Mouse (Mus musculus) liver, postnatal 0 days (tissue): Measurements from ENCODE around the gene Cpeb3. TPM values are rescaled to one million over a fixed set of nuclear protein-coding genes. Genes with fewer than 3 reads are reported as not detected.

Experiments used
- ATAC-seq: fragments of 200-750 bp; cut with Nextera tagmentation; 2 replicates; pipeline ENCODE4 v1.8.0; 2017; ENCODE audit warnings: mild to moderate bottlenecking, moderate library complexity
- DNase-seq: peaks from one replicate; pipeline ENCODE4 v3.0.0-alpha.2; 2016
- H3K27ac ChIP-seq: fragments of 300-500 bp; sonication (generic); 2 replicates; pipeline ENCODE4 v1.5.1; 2014; ENCODE audit warnings: antibody characterized with exemption, moderate library complexity, mild to moderate bottlenecking, low read depth
- H3K27me3 ChIP-seq: fragments of 300-500 bp; sonication (generic); 2 replicates; pipeline ENCODE4 v1.6.1; 2014; ENCODE audit warnings: low read length, control low read depth, mixed read lengths; ENCODE audit not compliant: insufficient read depth
- H3K36me3 ChIP-seq: fragments of 300-500 bp; sonication (generic); replicated peaks from 2 replicates; pipeline ENCODE4 v1.6.1; 2014; ENCODE audit warnings: mild to moderate bottlenecking, control low read depth, low read length, moderate library complexity, mixed read lengths; ENCODE audit not compliant: insufficient read depth
- H3K4me1 ChIP-seq: fragments of 300-500 bp; sonication (generic); 2 replicates; pipeline ENCODE4 v1.6.1; 2014; ENCODE audit warnings: antibody characterized with exemption, mild to moderate bottlenecking, control low read depth; ENCODE audit not compliant: insufficient read depth
- H3K4me2 ChIP-seq: fragments of 300-500 bp; sonication (generic); 2 replicates; pipeline ENCODE4 v1.6.1; 2014; ENCODE audit warnings: low read depth, mild to moderate bottlenecking, low read length, moderate library complexity, mixed read lengths
- H3K4me3 ChIP-seq: fragments of 300-500 bp; sonication (generic); 2 replicates; pipeline ENCODE4 v1.5.1; 2014; ENCODE audit warnings: low read depth, low read length
- H3K9ac ChIP-seq: fragments of 300-500 bp; sonication (generic); replicated peaks from 2 replicates; pipeline ENCODE4 v1.6.1; 2014; ENCODE audit warnings: mild to moderate bottlenecking, moderate library complexity
- H3K9me3 ChIP-seq: fragments of 300-500 bp; sonication (generic); 2 replicates; pipeline ENCODE4 v1.6.1; 2016; ENCODE audit warnings: mild to moderate bottlenecking, control low read depth, low read length, mixed read lengths
- CTCF ChIP-seq: sonication (generic); IDR thresholded peaks from 2 replicates; pipeline ENCODE4 v1.5.1; 2016; ENCODE audit warnings: antibody characterized with exemption, low read depth
- EP300 ChIP-seq: IDR thresholded peaks from 2 replicates; pipeline ENCODE4 v1.6.1; 2016; ENCODE audit warnings: antibody characterized with exemption, low read depth, mild to moderate bottlenecking
- WGBS: fragments of 180-500 bp; shearing (Covaris S2); extraction: QIAGEN DNeasy Blood & Tissue Kit; methylation state at CpG from one replicate; pipeline ENCODE4 v1.1.7; 2014; ENCODE audit not compliant: insufficient replicate concordance; 5-methylcytosine and 5-hydroxymethylcytosine counted together
- polyA plus RNA-seq: library from polyadenylated mRNA; unstranded; fragments of >200 nt; fragmentation: Nextera tagmentation; extraction: Ambion mirVana; gene quantifications from 2 replicates; pipeline ENCODE4 v1.2.1, GENCODE M21; 2015

Cpeb3 gene
- polyA plus RNA-seq, 1 experiment from 2014 or later, result 2.1 TPM

- DNase-seq, result peak; percentile 43
- Histone ChIP-seq H3K36me3 (no peaks in the 10 kb centered on the region), H3K9me3 (no peaks in the 10 kb centered on the region), H3K4me3 (no peak overlapping the region), H3K9ac (no peak overlapping the region), H3K4me1 (no peaks in the 10 kb centered on the region), H3K27me3 (no peaks in the 10 kb centered on the region), H3K4me2 (no peak overlapping the region), H3K27ac (no peak overlapping the region)
- no peak for TF ChIP-seq EP300
- TF ChIP-seq CTCF, result peak; percentile 75
- ATAC-seq, result no peak
- 67% methylated on average over 4 of the region's 4 CpGs for WGBS
Observed at GRCm38 (mm10) chr19:37050643-37051345, 157.6 kb downstream of the Cpeb3 start.

GRCm38 (mm10) chr19:37048507-37048906, 159.9 kb downstream of the Cpeb3 start:
- no peak overlapping the region for H3K4me3 ChIP-seq
- H3K4me2 ChIP-seq, result 0 out of 2 replicates have a peak overlapping the region, but pooled peaks have one; percentile 4
- DNase-seq (no peak), ATAC-seq (peak; percentile 17; the same call in 1 of the 2 replicates)
- H3K27me3 ChIP-seq, result no peaks in the 10 kb centered on the region
- no peak overlapping the region for H3K9ac ChIP-seq
- 75% methylated on average over 6 of the region's 6 CpGs for WGBS
- TF ChIP-seq CTCF (no peak), EP300 (no peak)
- no peaks in the 10 kb centered on the region for H3K36me3 ChIP-seq
- no peaks in the 10 kb centered on the region for H3K9me3 ChIP-seq
- no peaks in the 10 kb centered on the region for H3K4me1 ChIP-seq
- no peak overlapping the region for H3K27ac ChIP-seq

GRCm38 (mm10) chr19:37044431-37044830, 164.0 kb downstream of the Cpeb3 start:
- Histone ChIP-seq H3K36me3 (no peaks in the 10 kb centered on the region), H3K4me2 (no peak overlapping the region), H3K9ac (no peak overlapping the region), H3K27ac (no peak overlapping the region), H3K4me3 (no peak overlapping the region), H3K27me3 (no peaks in the 10 kb centered on the region), H3K9me3 (no peaks in the 10 kb centered on the region), H3K4me1 (no peaks in the 10 kb centered on the region)
- DNase-seq (no peak), ATAC-seq (no peak)
- 84% methylated on average over 10 of the region's 10 CpGs for WGBS
- TF ChIP-seq EP300 (no peak), CTCF (no peak)

DNA sequence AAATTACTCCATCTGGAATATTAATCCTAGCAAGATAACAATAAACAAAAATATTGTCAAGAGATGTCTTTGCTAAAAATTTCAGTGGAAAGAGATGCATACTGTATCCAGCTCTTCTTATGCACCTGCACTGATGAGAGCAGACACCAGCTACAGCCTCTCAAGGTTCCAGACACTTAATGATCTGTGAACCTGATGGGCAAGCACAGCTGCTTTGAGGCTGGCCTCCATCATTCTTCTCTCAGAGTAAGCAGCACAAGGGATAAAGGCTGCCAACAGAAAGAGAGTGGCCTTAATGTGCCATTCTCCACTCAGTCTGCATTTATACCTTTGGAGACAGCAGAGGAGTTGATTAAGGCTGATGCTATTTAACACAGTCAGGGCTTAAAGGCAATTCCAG, 167.5 kb downstream of the Cpeb3 start:
- Histone ChIP-seq H3K36me3 (no peaks in the 10 kb centered on the region), H3K27me3 (no peaks in the 10 kb centered on the region), H3K9ac (no peak overlapping the region), H3K9me3 (no peaks in the 10 kb centered on the region), H3K4me1 (no peaks in the 10 kb centered on the region), H3K4me2 (no peak overlapping the region), H3K4me3 (no peak overlapping the region), H3K27ac (no peak overlapping the region)
- no peak for TF ChIP-seq CTCF
- no peak for TF ChIP-seq EP300
- ATAC-seq (no peak), DNase-seq (no peak)

GRCm38 (mm10) chr19:37032364-37032763, 176.0 kb downstream of the Cpeb3 start:
- 66% methylated on average over 2 of the region's 2 CpGs for WGBS
- no peak for DNase-seq
- Histone ChIP-seq H3K4me1 (no peaks in the 10 kb centered on the region), H3K4me2 (no peak overlapping the region), H3K36me3 (peaks cover 7% of the 10 kb centered on the region), H3K9me3 (no peaks in the 10 kb centered on the region), H3K4me3 (no peak overlapping the region), H3K9ac (no peak overlapping the region), H3K27me3 (no peaks in the 10 kb centered on the region), H3K27ac (no peak overlapping the region)
- TF ChIP-seq EP300 (no peak), CTCF (no peak)
- no peak for ATAC-seq

DNA sequence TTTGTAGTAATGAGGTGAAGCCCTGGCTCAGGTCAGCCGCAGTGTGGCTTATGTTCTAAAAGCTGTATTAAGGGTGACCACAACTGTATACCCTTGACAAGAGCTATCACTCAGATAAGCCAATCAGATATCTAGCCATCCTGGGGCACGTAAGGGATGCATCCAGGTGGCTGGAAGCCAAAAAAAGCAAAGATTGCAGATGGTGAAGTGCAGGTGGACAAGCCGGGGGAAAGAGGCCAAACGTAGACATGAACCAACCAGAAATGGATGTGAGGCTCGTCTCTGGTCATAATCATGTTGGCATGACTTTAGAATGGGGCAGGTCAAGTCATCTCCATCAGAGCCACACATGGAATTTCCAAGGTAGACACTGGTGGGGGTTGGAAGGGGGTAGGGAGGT, 177.0 kb downstream of the Cpeb3 start:
- Histone ChIP-seq H3K36me3 (peaks cover 7% of the 10 kb centered on the region), H3K9me3 (no peaks in the 10 kb centered on the region), H3K4me2 (no peak overlapping the region), H3K27ac (no peak overlapping the region), H3K27me3 (no peaks in the 10 kb centered on the region), H3K4me3 (no peak overlapping the region), H3K4me1 (no peaks in the 10 kb centered on the region), H3K9ac (no peak overlapping the region)
- TF ChIP-seq CTCF (no peak), EP300 (no peak)
- DNase-seq, result no peak
- ATAC-seq, result no peak
- 81% methylated on average over 5 of the region's 5 CpGs for WGBS

DNA sequence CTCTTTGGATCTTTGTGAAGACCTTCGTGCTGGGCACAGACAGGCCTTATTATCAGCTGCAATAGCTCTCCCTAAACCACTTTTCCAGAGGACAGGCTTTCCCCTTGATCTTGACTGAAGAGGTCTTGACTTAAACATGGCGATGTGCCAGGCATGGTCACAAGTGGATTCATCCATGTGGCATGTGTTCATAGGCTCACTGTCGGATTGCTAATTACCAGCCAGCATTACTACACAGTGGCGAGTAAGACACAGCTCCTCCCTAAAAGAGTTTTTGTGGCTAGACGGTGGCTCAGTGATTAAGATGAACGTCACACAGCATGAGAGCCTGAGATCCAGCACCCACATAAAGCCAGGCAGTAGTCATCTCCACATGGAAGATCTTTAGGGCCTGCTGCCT, 178.6 kb downstream of the Cpeb3 start:
- Histone ChIP-seq H3K27me3 (no peaks in the 10 kb centered on the region), H3K36me3 (peaks cover 9% of the 10 kb centered on the region), H3K4me3 (no peak overlapping the region), H3K4me1 (no peaks in the 10 kb centered on the region), H3K27ac (no peak overlapping the region), H3K9me3 (no peaks in the 10 kb centered on the region), H3K9ac (no peak overlapping the region), H3K4me2 (no peak overlapping the region)
- 90% methylated on average over 6 of the region's 6 CpGs for WGBS
- TF ChIP-seq EP300 (no peak), CTCF (no peak)
- ATAC-seq (no peak), DNase-seq (no peak)
